Mouse (Mus musculus) kidney, adult 18-20 months (tissue): ENCODE data around the gene Slc46a3.

ENCODE experiments used
- DNase-seq: peaks from one replicate; pipeline ENCODE4 v3.0.0; 2021

Gene Slc46a3

DNA sequence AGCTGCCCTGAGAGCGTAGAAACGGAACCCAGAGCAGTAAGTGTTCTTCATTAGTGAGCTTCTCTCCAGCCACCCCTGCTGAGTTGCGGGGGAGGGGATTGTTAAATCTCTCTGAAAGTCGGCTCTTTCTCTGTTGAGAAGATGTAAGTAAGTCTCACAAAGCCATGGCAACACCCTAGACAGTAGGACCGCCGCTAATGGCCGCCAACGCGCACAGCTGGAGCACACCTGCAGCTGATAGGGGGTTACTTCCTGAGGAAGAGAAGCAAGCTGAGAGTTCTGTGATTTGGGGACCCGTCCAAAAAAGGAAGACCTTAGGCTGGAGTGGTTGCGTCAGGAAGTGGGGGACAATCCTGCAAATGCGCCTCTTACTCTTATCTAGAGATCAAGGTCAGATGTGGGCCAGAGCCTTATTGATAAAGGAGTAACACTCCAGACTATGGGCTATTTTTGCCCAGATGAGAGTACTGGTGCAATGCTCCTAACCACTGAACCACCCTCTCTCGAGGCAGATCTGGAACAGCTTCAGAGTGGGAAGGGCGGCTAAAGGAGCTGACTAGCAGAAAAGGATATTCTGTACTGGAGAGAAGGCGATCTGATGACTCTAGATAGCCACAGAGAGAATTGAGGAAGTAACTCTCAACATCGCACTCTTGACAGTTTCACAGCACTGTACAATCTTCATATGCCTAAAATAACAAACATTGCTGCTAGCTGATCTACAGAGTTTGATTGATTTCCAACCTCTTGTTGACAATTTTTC, 1.0 kb upstream of the Slc46a3 start:
- no peak for DNase-seq

DNA sequence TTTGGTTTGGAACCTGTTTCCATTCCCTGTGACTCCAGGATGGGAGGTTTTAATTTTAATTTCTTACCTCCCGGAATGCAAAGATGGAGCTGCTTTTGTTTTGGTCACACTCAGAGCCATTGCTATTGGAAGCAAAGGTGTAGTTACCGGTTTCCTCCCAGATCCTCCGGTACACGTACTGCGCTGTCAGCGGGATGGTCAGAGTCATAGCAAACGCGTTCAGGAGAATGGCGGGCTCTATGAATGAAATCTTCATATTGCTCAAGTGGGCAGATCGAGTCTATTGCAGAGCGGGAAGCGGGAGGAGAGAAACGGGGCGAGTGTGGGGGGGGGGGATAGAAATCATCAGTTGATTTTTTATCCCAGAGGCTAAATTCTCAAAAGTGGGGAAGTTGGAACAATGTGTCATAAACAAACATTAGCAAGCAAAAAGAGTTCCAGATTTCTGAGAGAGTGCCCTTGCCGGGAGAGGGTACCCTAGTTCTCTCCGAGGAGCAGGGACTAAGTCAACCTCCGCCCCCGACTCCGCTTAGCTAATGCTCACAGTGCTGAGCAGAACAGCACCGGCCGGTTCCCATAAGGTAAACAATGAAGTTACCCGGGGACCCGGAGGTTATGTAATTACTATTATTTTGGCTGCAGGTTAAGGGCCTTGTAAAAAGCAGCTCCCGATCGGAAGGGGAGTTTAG, 705 bp downstream of the Slc46a3 start:
- DNase-seq, result no peak

DNA sequence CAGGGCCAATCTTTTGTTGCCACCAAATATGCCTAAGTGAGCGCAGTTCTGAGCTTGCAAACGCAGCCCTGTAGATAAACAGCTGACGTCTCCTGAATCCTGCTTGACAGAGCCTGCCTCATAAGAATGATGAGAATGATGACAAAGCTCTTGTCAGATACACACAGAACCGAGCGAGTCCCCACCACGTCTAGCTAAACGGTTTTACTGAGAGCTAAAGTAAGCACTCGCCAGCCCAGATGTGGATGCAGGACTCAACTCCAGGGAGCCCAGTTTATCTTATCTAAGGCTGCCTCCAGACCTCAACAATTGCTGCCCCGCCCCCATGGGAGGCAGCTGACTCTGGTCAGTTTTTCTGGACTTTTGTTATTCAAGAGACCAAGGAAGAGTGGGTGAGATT, 1.5 kb downstream of the Slc46a3 start:
- no peak for DNase-seq

DNA sequence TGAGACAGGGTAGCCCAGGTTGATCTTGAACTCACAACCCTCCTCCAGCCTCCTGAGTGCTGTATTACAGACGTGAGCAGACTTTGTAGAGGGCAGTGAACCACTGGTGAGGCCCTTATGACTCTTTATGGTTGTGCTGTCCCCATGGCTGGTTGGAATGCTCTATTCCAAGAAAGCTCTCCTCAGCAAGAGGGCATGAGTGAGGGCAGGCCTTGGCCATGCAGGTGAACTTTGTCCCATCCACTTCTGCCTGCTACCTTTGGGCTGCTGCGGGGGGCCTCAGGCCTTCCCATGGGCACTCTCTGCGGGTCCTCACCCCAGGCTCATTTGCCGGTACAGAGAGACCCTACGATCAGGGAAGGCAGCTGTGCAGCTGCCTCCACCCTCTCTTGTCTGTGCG, 1.9 kb downstream of the Slc46a3 start:
- no peak for DNase-seq

DNA sequence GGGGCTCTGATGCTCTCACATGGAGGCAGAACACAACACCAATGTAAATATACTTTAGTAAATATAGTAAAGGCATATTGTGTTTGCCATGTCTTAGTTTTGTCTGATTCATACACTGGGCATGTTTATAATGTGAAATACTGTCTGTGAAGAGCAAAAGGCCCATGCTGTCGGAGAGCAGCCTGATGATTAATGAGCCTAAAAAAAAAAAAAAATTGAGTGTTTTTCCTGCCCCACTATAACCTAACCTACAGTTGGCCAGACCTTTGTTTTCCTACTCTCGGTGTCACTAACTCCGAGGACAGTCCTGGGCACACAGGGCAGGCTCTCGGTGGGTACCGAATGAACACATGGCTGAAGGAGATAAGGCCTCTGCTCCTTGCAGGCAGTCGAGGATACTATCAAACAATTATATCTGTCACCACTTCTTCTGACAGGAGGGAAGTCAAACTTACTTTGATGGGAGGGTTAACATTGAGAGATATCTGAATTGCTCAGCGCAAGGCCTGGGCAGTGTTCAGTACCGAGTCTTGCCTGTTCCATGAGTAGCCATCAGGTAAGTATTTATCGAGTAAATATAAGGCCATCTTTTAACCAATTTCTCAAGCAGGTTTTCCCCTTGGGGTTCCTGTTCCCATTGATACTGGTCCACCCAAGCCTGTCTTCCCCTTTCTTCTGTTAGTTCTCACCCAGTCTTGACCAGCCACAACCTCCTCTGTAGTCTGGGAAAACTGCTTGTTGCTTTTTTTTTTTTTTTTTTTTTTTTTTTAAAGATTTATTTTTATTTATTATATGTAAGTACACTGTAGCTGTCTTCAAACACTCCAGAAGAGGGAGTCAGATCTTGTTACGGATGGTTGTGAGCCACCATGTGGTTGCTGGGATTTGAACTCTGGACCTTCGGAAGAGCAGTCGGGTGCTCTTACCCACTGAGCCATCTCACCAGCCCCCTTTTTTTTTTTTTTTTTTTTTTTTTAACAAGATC, 6.0 kb downstream of the Slc46a3 start:
- DNase-seq, result no peak

DNA sequence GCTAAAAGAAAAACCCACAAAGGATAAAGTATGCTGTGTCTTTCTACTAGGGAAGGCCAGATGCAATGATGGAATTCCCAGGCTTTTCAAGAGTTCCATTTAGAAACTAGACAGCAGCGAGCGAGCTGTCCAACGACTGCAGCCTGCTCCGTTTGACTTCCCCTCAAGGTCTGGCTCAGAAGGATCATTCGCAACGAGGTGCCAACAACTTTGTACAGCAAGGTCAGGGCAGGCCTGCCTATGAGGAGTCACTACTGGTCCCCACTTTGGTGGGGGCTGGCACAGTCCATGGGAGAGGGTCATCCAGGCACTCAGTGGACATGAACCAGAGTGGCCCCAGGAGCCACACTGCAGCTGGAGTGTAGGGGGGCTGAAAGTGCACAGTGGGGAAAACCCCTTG, 11.0 kb downstream of the Slc46a3 start:
- DNase-seq, result no peak

DNA sequence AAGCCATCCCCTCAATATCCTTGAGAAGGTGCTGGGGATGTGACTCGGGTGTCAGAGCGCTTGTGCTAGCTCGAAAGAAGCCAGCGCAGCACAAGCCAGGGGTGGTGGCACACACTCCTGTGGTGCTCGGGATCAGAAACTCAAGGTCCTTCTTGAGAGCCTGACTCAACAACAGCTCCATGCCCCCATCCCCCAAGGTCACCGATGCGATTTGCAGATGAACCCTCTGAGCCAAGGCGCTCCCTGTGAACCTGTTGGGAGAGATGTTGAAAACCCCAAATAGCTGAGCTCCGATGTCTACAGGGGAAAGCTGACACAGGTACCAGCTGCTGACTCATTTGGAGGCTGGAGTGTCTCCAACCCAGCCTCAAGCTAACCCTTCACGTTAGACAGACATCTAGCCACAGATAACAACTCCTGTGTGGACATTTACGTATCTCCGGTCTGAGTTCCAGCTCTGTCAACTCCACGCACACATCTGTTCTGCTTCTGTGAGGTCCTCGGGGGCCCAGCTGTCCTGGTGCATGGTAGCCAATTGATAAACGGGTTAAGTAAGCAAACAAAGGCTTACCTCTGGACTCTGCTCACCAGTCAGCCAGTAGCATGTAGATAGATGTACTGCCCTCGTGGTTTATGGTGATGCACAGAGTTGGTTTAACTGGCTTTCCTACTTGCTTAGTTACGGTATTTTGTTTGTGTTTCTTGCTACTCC, 14.5 kb downstream of the Slc46a3 start:
- DNase-seq, result no peak

DNA sequence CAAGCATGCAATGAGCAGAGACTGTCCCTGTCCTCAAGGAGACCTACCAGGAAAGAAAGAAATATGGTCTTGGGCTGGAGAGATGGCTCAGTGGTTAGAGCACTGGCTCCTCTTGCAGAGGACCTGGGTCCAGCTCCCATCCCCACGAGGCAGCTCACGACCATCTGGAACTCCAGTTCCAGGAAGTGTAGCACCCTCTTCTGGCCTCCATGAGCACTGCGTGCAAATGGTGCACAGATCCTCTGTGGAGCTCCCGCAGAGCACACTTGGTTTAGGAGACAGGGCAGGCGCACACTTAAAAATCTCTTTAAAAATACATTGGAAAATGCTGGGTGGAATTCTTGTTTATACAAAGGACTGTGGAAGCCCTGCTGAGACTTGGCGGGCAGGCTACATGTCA, 17.1 kb downstream of the Slc46a3 start:
- no peak for DNase-seq

DNA sequence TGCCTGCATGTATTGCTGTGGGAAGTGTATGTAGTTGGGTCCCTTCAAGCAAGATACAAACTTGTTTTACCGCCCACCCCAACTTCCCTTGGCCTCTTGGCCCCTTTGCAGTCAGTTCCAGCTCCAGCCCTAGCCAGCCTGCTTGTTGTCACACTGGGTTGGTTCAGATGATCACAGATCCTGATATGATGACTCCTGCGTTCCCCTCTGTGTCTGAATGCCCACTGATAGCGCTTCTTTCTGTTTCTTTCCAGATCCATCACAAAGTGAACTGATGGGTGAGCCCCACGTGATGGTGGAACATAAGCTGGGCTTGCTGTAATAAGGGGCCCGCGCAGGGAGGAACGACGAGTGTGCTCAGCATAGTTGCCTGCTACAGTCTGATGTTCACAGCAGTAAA, 19.4 kb downstream of the Slc46a3 start:
- no peak for DNase-seq

DNA sequence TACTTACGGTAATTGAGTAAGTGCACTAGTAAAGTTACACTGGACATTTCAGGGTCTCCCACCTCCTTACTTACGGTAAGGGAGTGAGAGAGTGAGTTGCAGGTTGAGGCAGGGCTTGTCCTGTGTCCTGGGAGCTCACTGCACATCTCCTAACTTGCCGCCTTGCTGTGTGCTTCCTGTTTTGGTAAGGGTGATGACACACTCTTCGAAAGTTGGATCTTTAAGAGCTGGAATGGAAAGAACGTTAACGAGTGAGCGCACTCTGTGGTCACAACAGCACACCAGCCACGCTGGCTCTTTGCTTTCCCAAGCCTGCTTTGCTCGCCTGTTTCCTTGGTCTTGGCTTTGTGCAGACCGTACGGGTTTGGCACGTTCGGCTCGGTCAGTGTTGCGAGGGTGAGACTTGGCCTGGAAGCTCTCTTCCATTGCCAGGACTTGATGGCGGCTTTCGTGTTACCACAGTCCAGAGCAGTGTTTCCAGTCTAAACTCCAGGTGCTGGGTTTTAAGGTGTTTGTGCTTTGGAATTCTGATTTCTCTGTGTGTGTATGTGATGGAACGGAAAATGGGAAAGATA, 20.0 kb downstream of the Slc46a3 start:
- DNase-seq, result no peak

DNA sequence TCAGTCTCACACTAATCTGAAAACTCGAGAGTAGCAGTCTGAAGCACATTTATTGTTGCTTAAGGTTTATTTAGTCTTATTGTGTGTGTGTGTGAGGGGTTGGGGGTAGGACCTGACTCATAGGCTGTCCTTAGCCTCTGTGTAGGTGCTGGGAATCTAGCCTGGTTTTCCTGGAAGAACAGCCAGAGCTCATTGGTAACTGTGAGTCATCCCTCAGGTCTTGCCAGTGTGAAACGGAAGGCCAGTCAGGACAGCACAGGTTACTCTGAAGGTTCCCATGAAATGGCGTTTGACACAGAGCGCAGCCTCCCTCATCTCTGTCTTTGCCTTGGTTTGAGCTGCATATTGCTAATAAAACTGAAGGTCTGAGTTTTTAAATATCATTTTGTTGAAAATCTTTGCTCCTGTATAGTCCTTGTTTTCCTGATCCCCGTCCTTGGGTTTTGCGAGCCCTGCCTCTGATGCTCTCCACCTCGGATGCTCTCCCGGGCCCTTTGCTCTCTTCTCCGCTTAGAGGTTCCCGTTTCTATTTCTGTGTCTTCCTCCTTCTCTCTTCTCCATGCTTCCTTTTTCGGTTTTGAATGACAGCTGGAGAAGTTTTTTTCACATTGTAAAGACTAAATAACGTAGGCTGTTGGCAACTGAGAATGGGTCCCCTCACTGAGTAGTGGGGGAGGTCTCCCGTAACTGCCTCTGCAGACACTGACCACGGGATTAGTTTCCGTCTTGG, 23.4 kb downstream of the Slc46a3 start:
- DNase-seq, result no peak

DNA sequence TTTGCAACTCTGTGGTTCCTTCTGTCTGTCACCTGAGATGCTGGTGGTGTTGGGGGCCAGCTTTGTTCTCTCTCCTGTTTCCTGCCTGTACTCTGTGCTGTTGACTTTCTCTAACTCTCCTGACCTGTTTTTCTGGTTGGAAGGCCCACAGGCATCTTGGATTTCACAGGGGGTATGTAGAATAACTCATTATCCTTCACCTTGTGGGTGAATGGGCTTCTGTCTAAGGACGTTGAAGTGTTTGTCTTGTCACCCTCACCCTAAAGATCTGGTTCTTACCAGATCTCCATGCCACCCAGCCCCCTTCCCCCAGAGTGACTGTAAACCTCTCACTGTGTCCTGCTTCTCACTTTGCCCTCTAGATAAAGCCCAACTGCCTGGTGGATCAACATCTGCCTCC, 24.3 kb downstream of the Slc46a3 start:
- no peak for DNase-seq

DNA sequence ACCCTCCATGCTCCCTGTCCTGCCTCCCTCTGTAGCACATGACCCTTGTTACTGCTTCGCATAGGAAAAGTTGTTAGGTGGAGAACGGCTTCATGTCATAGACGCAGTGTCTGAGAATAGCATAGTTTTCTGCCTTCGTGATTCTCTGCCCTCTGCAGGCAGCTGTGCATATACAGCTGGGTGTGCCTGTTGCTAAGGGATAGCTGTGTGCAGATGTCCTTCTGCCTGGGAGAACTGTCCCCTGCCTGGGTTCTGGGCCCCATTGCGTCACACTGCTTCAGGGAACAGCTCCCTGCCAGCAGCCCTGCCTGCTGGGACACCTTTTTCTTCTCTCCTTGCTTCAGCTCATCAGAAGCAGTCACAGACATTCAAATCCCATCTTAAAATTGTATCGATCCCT, 25.0 kb downstream of the Slc46a3 start:
- no peak for DNase-seq

DNA sequence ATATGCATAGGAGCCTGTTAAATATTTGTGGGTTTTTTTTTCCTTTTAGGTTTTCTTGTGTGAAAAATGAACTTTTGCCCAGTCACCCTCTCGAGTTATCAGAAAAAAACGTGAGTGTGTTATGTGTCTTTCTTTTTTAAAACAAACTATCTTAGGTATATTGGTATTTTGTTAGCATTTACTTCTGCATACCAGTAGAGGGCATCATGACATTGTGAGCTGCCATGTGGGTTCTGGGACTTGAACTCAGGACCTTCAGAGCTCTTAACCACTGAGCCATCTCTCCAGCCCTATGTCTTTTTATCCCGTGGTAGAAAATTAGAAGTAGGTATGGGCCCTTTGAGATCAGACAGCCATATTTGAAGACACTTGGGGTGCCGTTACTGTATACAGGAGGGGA, 25.9 kb downstream of the Slc46a3 start:
- no peak for DNase-seq

DNA sequence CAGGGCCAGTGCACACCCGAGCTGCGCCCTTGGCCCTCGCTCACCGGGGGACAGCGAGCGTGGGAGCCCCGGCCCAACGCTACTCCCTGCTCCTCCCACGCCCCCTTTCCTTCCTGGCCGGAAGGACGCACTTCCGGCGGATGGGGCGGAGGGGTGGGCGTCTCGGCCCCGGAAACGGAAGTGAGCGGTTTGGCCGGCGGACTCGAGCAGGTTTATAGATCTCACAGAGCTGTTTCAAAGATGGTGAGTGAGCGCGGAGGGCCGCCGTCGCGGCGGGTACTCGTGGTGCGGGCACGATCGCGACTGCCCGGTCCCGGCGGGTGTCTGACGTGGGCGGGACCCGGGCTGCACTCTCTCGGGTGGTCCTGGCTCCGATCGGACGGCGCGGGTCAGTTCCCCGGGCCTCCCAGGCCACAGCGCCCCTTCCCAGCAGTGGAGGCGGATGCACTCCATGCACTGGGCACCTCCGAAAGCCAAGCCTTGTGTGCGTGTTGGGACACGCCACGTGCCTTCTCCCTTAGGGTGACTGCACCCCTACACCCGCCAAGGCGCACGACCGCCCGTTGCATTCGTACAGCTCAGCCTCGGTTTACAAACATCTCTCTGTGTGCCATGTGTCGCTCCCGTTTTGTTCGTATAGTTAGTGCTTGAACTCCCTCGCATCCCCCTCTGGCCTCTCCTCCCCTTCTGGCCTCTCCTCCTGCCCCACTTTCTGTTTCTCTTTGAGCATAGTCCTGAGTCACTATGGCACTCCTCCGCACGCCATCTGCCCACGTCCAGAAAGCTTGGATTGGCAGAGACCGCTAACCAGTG, 34.0 kb downstream of the Slc46a3 start, which contains the start of gene Pomp:
Gene Pomp (plus strand): TSS at position 13 of the 813 bp plus-strand sequence.
- DNase-seq, result peak; percentile 92

DNA sequence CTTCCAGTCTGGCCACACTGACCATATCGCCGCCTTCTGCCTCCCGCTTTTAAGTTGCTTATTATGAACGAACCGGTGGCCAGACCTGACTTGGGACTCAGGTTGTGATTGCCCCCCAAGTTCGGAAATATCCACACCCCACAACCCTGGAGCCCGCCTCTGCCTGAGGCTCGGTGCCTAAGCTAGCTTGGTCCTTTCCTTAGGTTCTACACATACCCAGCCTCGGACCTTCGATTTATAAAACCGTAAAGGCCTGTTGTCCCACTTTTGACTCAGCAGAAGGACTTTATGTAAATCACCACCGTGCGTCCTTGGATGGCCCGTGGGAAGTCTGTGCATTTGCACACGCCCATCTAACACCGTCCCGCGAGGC, 34.6 kb downstream of the Slc46a3 start:
- DNase-seq, result no peak

DNA sequence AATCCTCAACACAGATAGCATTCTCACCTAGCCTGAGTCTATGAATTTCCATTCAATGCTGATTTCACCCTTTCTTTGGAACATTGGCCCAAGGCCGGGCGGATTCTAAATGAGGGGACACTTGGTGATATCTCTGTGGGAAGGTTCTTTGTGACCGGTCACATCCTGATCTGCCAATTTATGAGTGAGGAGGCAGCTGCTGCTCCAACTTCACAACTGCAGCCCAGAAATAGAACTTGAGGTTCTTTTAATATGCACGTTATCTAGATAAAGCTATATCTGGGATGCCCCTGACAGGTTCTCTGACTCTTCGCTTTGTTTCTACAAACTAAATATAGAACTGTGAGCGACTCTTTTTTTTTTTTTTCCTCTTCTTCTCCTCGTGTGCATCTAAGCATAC, 44.4 kb downstream of the Slc46a3 start:
- peak; percentile 13 for DNase-seq

DNA sequence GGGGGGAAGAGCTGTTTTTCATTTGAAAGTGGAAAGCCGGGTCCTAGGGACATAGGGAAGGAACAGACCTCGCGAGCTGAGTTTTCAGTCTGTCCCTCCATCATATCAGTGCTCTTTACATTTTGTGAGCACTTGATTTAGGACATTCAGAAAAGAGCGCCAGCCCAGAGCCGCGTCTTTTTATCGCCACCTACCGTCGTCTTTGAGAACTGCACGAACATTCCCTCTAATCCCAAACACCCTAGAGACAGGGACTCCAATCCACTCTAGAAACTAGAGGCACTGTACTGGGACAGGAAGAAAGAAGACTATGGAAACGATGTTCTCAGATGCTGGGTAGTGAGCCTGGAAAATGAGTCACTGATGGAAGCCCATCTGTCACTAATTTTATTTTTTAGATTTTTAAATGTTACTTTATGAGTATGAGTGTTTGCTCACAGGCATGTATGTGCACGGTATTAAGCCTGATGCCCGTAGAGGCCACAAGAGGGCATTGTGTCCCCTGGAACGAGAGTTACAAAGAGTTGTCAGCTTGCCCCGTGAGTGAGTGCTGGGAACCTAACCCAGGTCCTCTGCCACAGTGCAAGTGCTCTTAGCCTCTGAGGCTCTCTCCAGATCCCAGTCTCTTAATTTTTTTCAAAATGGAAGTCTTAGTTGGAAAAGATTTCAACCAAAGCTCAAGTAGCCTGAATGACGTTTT, 46.3 kb downstream of the Slc46a3 start:
- DNase-seq, result peak; percentile 69

DNA sequence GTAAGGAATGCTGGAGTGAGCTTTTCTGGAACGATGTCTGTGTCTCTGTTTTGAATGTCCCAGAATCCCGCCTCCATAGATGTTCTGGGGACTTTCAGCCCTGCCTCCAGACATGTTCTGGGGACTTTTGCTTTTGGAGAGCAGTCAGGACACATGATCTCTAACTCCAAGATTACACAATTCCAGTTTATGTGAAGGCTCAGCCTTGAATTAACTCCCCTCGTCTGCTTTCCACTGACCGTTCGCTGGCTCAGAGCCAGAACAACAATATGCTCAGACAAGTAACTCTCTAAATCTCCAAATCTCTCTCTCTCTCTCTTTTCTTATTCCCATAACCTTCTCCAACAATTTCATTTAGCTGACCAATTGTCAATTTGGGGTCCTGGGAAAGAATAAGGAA, 47.3 kb downstream of the Slc46a3 start:
- no peak for DNase-seq

DNA sequence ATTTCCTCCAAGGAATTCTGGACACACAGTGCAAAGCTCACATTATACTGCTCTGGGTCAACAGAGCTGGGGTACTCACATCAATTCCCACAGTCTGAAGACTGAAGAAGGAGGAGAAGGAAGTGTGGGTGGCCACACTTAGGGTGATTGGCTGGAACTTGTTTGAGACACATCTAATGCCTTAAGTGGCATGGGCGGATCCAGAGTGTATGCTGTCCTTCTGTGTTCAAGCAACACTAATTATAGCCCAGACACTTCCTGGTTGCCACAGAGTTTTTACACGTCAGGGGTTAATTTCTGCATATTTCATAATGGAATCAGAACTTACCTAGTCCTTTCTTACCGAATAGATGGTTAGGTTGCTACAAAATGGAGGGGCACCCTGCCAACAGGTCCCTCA, 49.3 kb downstream of the Slc46a3 start:
- no peak for DNase-seq
